Mouse (Mus musculus): ENCODE results near the gene Gls2. TPM values are rescaled to one million over a fixed set of nuclear protein-coding genes. Genes with fewer than 3 reads are reported as not detected.
A peak's percentile ranks its signal among the peaks of the same experiment; 100 is the strongest.
"Not testable (repeated sequence)": the region's sequence is repeated elsewhere in the genome, so short reads cannot be mapped to it uniquely, and the experiment has no call there.

Gls2 gene
- total RNA-seq (2015) = 1.2 and 1.4 TPM in 2 replicates
- total RNA-seq (2017) = 0.67 and 3.6 TPM in 2 replicates

DNA sequence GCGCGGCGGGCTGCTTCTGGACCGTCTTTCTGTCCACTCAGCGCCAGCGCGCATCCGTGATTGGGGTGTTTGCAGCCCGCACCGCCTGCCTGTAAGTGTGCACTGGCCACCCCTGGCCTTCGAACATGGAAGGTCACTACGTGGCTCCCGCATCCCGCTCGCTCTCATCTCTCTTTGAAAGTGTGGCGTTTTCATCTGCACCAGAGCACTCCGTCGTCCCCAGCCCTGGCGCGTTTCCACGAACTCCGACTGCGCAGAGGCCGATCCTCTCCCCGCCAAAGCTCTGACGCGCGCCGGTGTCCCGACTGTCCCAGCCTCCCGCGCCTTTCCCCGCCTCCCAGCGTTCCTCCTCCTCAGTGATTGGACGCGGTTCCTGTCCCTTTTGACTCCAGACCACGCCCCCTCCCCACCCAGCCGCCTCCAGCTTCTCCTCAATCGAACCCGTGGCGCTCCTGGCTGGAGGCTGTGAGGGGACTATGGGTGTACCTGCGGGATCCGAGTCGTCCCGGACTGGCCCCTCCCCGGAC, at the start of gene Gls2:
TSS of gene Gls2 (plus strand) at position 434 of the 527 bp plus-strand sequence.
- ATAC-seq (replicated peaks; ENCODE audit: poor library complexity) = peak; percentile 98

DNA sequence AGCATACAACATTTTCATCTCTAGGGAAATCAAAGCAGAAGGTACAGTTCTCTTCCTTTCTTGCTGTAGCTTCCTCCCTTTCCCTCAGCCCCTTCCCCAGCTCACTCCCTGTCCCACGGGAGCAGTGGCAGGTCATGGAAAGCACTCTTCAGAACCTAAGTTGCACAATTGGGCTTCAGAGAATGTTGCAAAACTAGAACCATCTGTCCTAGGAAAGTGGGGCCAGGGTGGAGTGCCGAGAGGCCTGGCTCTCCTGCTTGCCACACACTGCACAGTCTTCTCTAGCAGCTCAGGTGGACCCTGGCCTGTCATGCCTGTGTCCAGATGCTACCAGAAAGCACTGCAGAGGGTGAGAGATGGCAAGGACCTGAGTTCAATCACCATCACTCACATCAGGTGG, 49.3 kb upstream of the Gls2 start:
- no peak for ATAC-seq (replicated peaks; ENCODE audit: poor library complexity)

DNA sequence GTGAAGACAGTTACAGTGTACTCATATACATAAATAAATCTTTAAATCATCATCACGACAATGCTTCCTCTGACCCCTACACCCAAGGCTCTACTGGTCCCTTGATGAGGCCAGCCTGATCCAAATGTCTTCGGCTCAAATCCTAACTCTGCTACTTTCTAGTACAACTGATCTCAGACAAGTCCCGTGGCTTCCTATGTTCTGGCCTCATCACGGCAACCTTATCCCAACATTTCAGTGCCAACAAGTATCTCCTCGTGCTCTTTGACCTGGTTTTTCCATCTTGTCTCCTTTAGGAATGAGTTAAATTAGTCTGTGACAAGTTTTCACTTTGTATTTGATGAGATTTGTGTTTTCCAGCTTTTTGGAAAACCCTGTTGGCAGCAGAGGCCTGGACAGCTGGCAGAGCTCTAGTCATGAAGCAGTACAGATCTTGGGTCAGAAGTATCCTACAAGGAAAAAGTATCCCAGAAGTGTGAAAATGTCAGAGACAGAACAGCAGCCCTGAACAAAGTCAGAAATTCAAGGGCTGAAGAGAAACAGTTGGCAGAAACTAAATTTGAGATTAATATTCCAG, 45.4 kb upstream of the Gls2 start:
- ATAC-seq (replicated peaks; ENCODE audit: poor library complexity) = no peak

DNA sequence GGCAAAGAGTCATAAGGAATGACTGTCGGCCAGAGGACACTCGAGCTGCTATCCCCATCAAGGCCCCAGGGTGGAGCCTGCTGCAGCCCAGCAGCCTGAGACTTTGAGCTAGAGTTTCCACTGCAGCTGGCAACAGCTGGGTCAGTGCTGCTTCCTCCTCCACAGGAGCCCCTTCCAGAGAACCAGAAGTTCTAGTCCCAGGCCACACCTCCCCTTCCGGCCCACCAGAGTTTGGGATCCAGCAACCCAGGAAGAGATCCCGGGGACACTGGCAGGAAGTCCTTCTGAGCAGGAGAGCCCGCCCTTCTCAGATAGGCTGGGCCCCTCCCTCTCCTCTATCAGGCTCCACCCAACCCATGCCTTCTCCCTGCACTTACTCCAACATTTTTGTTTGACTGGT, 44.7 kb upstream of the Gls2 start:
- peak; percentile 97 for ATAC-seq (replicated peaks; ENCODE audit: poor library complexity)

DNA sequence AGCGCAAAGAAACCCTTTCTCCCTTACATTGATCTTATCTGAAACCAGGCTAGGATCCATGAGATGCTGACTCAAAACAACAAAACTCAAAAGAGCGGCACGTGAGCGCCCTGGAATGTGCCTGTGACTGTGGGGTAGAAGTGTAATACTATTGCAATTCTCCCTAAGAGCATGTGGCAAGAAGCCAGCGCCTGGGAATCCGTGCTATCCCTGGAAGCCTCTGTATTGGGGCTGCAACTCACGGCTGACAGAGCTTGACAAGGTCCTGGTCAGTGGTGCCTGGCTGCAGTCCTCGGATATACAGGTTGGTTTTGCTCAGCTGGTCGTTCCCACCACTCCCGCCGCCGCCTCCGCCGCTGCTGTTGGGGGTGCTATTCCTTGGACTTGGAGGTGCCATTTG, 43.3 kb upstream of the Gls2 start:
- ATAC-seq (replicated peaks; ENCODE audit: poor library complexity) = no peak

DNA sequence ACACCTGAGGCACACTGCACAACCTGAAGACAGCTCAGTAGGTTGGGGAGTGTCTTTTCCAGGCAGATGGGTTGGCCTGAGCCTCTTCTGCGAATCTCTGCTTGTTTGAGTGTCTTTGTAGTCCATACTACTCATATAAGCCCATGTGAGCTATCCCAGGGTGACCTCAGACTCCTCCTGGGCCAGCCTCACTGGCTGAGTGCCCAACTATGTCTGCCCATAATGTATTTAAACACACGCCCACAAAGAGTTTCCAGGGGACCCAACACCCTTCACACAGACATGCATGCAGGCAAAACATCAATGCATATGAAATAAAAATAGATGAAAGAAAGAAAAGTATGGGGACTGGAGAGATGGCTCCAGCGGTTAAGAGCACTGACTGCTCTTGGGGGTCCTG, 40.3 kb upstream of the Gls2 start:
- ATAC-seq (replicated peaks; ENCODE audit: poor library complexity) = no peak

DNA sequence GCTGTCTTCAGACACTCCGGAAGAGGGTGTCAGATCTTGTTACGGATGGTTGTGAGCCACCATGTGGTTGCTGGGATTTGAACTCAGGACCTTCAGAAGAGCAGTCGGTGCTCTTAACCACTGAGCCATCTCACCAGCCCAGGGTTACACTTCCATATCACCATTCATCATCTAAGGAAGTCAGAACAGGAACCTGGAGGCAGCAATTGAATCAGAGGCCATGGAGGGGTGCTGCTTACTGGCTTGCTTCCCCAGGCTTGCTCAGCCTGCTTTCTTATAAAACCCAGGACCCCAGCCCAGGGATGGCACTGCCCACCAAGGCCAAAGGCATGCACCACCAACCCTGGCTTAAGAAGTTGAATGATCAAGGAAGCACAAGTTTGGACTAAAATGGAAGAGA, 28.5 kb upstream of the Gls2 start:
- not testable (repeated sequence) for ATAC-seq (replicated peaks; ENCODE audit: poor library complexity)

DNA sequence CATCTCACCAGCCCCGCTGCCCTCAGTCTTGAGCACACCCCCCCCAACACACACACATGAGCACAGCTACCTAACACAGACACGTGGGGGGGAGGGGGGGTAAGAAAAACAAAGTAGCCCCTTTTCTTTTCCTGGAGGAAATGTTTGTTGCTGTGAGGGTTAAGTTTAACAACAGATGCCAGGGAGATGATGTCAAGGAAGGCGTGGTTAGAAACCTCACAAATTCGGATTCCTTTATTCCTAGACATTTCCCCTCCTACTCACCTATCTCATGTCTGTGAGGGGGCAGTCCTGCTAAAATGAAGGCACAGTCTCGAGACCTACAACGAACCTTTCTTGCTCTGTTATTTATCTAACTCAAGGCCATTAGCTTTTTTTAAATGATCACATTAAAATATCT, 27.2 kb upstream of the Gls2 start:
- no peak for ATAC-seq (replicated peaks; ENCODE audit: poor library complexity)

DNA sequence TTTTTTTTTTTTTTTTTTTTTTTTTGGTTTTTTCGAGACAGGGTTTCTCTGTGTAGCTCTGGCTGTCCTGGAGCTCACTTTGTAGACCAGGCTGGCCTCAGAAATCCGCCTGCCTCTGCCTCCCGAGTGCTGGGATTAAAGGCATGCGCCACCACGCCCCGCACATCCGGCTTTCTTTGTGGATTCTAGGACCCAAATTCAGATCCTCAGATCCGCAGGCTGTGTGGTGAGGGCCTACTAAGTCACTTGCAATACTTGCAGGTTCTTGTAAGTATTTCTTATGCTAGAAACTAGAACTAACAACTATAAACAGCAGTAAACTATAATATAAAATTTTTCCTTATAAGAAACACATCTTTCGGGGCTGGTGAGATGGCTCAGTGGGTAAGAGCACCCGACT, 22.9 kb upstream of the Gls2 start:
- ATAC-seq (replicated peaks; ENCODE audit: poor library complexity) = not testable (repeated sequence)

DNA sequence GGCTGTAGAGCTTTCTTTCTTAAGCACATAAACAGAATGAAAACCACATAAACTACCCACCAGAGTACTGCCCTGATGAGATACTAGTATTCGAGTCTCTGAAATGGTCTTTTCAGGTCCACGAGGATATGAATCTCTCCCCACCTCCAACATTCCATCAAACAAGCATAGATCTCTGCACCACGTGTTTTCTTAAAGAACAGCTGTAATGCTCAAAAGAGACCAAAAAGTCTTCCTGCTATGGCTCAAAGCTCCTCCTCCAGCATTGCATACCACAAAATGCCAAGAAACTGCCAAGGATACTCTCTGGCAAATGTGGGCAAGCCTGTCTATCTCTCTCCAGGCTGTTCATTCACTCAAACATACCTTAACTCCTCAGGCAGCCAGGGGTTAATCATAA, 19.0 kb upstream of the Gls2 start:
- ATAC-seq (replicated peaks; ENCODE audit: poor library complexity) = no peak

DNA sequence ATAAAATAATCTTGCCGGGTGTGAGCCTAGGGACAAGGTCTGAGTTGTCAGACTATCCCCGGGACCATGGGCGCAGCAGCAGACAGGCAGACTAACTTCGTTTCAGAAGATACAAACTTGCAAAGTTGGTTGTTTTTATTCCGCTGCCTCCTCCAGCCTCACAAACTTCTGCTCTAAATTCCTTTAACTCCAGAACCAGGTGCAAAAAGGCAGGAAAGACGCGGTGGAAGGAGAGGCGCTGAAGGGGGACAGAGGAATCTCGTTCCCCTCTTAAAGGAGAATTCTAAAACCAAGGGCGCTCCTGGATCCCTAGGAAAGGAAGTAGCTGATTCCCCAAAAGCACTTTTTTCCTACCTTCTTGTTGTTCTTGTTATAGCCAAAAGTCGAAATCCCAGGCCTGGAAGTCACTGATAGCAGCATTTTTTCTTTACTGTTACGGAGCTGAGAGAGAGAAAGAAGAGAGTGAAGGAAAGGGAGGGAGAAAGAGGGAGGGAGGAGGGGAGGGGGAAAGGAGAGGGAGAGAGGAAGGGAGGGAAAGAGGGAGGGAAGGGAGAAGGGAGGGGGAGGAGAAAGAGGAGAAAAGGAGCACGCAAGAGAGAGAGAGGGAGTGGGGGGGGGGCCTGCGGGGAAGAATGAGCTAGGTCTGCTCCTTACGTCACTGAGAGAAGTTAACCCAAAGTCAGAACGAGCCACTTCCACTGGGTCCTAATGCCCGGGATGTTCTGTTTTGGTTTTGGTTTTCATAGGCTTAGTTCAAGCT, 18.1 kb upstream of the Gls2 start:
- peak; percentile 97 for ATAC-seq (replicated peaks; ENCODE audit: poor library complexity)

DNA sequence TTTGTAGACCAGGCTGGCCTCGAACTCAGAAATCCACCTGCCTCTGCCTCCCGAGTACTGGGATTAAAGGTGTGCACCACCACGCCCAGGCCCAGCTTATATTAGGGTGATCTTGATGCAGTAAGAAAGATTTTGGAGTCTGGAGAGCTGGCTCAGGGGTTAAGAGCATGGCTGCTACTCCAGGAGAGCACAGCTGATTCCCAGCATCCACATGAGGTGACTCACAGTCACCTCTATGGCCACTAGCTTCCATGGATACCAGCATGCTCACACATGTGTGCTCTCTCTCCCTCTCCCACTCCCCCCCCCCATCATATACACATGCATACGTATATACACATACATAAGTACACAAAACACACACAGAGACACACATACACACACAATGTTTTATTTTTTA, 16.9 kb upstream of the Gls2 start:
- ATAC-seq (replicated peaks; ENCODE audit: poor library complexity) = no peak

DNA sequence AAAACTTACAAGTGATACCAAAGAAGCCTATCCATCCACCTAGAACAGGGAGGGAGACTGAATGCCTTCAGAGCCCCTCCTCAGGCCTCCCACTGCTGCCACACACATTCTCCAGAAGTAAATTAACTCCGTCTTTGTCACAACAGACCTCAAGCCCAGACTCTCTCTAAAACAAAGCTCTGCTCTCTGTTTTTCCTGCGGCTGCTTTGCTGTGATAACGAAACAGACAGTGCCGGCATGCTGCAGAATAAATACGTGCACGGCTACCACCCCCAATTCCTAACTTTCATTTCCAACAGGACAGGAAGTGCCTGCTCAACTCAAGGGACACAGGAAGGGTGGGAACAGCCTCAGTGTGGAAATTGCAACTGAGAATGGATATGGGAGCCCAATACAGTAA, 14.3 kb upstream of the Gls2 start, which contains the start of gene Rbms2:
TSS of gene Rbms2 (minus strand) at position 309 of the 400 bp plus-strand sequence.
- peak; percentile 27; the same call in 1 of the 2 replicates for ATAC-seq (replicated peaks; ENCODE audit: poor library complexity)

DNA sequence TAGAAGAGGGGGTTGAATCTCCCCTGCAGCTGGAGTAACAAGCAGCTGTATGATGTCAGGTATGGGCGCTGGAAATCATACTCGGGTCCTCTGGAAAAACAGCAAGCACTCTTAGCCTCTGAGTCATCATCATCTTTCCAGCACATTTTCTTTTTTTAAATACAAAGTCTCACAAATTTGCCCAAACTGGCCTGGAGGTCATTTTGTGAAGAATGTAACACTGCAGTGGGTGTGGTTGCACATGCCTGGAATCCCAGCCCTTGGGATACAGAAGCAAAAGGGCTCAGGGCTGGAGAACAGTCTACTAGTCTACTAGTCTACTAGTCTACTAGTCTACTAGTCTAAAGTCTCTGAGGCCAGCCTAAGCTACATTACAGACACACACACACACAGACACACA, 10.0 kb upstream of the Gls2 start:
- ATAC-seq (replicated peaks; ENCODE audit: poor library complexity) = no peak

DNA sequence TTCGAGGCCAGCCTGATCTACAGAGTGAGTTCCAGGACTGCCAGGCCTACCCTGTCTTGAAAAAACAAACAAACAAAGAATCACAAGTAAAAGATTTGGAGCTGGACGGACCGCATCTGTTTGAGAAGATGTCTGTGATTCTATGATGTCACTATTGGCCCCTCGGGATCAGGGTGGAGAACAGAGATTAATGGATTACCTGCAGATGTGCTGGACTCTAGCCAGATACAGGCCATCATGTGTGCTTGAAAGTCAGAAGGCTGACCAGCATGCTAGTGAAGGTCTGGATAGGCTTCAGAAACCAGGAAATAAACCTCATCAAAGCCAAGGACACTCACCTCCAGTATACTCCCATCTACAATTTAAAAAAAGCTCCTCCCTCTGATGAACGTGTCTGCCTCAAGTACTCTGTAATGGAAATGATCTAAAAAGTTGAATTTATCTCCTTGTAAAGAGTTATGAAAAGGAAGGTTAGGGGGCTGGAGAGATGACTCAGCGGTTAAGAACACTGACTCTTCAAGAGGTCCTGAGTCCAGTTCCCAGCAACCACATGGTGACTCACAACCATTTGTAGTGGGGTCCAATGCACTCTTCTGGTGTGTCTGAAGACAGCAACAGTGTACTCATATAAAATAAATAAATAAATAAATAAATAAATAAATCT, 8.8 kb upstream of the Gls2 start:
- no peak for ATAC-seq (replicated peaks; ENCODE audit: poor library complexity)

DNA sequence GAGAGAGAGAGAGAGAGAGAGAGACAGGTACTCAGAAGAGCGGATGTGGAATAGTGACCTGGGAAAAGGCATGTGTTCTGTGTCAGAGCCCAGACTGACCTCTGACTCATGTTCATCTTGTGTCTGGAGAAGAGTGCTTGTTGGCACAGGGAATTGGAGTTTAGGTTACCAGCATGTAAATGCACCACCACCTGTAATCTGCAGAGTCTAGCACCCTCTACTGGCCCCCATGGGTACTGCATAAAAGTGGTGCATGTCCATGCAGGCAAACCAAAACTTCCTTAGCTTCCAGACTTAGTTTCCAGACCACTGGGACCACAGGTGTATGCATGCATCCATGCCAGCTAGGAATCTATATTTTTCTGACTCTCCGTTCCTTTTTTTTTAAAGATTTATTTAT, 8.3 kb upstream of the Gls2 start:
- ATAC-seq (replicated peaks; ENCODE audit: poor library complexity) = peak; percentile 92

DNA sequence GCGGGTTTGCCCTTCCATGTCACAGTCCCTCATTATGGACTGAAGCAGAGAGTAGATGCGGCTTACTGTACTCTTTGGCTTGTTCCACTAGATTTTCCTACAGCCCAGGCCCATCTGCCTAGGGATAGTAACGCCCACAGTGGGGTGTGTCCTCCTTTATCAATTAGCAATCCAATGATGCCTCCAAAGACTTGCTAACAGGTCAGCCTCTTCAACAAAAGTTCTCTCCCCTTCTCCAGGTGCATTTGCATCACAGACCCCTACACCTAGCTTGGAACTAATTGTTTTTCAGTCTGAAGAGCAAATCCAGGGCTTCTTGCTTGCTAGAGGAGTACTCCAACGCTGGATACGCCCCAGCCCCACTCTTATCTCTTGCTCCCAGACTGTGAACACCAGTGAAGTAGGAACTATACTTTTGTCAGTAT, 7.1 kb upstream of the Gls2 start:
- peak; percentile 67 for ATAC-seq (replicated peaks; ENCODE audit: poor library complexity)

DNA sequence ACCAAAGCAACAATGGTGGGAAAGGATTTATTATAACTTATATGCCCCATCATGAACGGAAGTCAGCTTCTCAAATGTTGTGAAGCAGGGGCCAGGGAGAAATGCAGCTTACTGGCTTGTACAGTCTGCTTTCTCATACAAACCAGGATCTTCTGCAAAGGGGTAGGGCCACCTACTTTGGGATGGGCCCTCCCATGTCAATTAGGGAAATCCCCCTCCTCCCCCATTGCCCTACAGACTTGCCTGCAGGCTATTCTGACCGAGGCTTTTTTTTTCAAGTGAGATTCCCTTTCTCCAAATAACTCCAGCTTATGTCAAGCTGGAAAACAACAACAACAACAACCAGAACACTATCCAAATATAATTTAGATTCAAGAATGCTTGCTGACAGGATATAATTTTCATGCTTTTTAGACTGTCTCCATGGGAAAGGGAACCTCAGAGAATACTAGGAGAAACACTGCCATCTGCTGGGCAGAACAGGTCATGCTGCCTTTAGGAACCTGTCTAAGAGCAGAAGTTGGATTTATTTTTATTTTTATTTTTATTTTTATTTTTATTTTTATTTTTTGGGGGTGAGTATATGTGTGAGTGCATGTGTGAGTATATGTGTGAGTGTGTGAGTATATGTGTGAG, 5.9 kb upstream of the Gls2 start:
- ATAC-seq (replicated peaks; ENCODE audit: poor library complexity) = peak; percentile 76

DNA sequence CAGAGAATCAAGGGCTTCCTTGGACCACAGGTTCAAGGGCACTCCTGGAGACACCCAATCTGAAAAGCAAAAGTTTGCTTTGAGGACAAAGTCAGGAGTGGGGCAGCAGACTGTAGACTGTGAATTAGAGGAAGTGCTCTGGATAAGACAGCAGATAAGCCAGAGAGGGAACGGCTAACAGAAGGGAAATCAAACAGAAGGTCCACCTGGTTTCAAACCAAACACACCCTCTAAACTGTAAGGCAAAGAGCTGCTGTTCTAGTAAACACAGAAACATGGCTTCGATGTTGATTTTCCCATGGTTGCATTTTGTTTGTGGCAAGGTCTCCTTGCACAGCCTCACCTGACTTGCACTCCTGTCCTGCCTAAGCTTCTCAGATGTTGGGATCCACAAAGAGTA, 2.8 kb upstream of the Gls2 start:
- no peak for ATAC-seq (replicated peaks; ENCODE audit: poor library complexity)

DNA sequence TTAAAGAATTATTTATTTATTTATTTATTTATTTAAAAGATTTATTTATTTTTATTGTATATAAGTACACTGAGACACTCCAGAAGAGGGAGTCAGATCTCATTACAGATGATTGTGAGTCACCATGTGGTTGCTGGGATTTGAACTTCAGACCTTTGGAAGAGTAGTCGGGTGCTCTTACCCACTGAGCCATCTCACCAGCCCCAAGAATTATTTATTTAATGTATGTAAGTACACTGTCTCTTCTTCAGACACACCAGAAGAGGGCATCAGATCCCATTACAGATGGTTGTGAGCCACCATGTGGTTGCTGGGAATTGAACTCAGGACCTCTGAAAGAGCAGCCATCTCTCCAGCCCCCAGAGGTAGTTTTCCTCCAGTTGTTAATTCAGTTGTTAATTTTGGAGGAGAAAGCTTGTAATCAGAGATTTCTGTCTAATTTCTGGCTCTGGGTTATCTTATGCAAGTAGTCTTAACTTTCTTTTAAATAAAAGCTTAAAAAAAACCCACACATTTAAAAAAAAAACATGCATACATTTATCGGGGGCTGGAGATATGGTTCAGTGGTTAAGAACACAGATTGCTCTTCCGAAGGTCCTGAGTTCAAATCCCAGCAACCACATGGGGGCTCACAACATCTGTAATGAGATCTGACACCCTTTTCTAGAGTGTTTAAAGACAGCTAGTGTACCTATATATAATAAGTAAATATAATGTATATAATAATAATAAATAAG, 2.1 kb upstream of the Gls2 start:
- ATAC-seq (replicated peaks; ENCODE audit: poor library complexity) = not testable (repeated sequence)

DNA sequence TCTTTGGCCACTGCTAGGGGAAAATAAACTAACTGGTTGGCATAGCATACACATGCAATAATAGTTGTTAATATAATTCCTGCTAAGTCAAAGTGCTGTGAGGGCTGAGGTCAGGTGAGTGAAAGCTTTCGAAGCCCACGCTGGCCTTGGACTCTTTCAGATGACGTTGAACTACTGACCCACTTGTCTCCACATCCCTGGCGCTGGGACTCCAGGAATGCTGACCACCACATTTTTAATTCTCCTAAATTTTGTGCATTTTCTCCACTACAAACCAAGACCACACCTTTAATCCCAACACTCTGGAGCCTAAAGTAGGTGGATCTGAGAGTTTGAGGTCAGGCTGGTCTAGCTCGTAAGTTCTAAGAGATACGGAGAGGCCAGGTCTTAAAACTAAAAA, 1.1 kb upstream of the Gls2 start:
- ATAC-seq (replicated peaks; ENCODE audit: poor library complexity) = no peak

Measured in megakaryocyte progenitor cell, adult 5-6 weeks (primary cell).